Mouse (Mus musculus): ENCODE measurements around the gene Tert.

DNA sequence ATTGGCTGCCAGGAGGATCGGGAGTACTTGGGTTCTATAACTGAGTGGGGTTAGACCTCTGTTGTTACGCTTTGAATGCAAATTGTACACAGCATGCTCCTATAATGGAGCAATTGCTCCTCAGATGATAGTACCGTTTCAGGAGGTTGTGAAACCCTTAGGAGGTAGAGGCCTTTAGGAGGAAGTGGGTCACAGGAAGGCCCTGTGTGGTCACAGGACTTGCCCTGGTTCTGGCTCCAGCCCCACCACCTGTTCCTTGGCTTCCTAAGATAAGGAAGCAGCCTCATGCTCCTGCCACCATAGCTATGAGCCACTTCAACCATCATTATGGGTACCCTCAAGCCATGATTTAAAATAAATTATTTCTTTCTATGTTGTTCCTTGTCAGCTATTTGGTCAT lies 35.2 kb upstream of the Tert start:
- no peak for TF ChIP-seq CTCF (IDR thresholded peaks at IDR 0.05; ENCODE audit: control insufficient read depth, insufficient read depth, insufficient read length)
- no peak for TF ChIP-seq MAX (IDR thresholded peaks at IDR 0.05)
- TF ChIP-seq MYOG (IDR thresholded peaks at IDR 0.05; ENCODE audit: control insufficient read depth, extremely low read depth, insufficient read length) = no peak
- TF ChIP-seq CEBPB (IDR thresholded peaks at IDR 0.05; ENCODE audit: low read depth) = no peak
- no peak for TF ChIP-seq FOSL1 (IDR thresholded peaks at IDR 0.05; ENCODE audit: insufficient read depth, low read length, poor library complexity, severe bottlenecking)
